Mouse (Mus musculus) lung, postnatal 36 days (tissue): ENCODE results near the gene Gm3055.
"Not testable (repeated sequence)": the region's sequence is repeated elsewhere in the genome, so short reads cannot be mapped to it uniquely, and the experiment has no call there.

Experiments
- DNase-seq: peaks from one replicate; pipeline ENCODE4 v3.0.0; 2022; ENCODE audit warnings: mixed read lengths

The Gm3055 gene

GRCm38 (mm10) chr10:81770506-81771403 lies at the start of gene Gm3055:
TSS of gene Gm3055 (minus strand) at chr10:81771161.
- not testable (repeated sequence) for DNase-seq

GRCm38 (mm10) chr10:81811899-81812298 lies 40.9 kb upstream of the Gm3055 start, which contains the start of gene Gm4767:
TSS of gene Gm4767 (plus strand) at chr10:81812186.
- DNase-seq = peak; percentile 1

GRCm38 (mm10) chr10:81771404-81771777 lies 430 bp upstream of the Gm3055 start:
- not testable (repeated sequence) for DNase-seq

- DNase-seq = not testable (repeated sequence)
Observed at GRCm38 (mm10) chr10:81704531-81705301, 66.2 kb downstream of the Gm3055 start, which contains the start of gene Zfp433. TSS of gene Zfp433 (plus strand) at chr10:81704825.
